Mouse (Mus musculus): ENCODE measurements around the gene Sparc.
A peak's percentile ranks its signal among the peaks of the same experiment; 100 is the strongest.

Sparc gene

DNA sequence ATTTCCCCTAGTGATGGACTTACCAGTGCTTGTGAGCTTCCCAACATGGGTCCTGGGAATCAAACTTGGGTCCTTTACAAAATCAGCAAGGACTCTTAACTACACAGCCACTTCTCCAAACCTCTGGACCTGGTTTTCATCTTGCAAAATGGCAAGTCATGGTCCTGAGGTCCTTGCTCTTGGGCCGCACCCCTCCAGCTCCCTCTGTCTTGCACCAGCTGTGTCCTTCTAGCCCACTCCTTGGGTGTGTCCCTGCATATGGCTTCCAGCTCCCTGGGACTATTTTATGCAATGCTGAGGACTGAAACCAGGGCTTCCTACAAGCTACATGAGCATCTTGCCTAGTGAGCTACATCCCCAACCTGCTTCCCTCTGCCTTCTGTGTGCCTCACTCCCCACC is at the start of gene Sparc:
Sparc (minus strand) TSS at position 206 of the 400 bp plus-strand sequence.
- no peak for DNase-seq (ENCODE audit: low spot score)

DNA sequence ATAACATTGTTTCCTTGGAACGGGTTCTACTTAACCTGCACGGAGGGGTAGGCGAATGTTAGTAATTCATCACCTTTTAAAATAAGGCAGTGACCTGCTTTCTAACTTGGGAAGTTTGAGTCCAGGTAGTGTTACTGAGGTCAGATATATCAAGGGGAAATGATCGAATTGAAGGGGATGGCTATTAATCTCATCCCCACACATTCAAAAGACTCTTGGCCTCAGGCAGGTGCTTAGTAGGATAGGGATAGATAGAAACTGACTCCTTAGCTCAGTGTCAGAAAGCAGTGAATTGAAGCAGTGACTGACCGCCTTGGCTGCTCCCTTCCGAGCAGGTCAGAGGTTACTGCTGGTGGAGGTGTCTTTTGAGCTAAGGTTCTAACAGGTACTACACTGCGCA is 48.5 kb upstream of the Sparc start:
- DNase-seq (ENCODE audit: low spot score): no peak

DNA sequence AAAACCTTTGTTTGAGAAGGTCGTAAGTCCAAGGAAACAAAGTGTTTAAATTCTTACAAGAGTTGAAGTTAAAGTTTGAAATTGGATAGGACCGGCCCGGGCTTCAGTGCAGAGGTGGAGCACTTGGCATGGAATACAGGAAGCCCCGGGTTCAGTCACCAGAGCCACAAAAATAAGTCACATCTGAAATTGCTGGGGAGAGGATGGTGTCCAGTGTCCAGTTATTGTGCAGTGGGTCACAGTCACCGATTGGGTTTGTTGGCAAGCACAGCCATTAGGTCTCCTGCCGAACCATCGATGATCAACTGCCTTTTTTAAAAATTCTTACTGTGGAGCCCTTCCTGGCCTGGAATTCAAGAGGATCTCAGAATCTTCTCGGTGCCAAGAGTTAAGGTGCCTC is 47.8 kb upstream of the Sparc start:
- no peak for DNase-seq (ENCODE audit: low spot score)

DNA sequence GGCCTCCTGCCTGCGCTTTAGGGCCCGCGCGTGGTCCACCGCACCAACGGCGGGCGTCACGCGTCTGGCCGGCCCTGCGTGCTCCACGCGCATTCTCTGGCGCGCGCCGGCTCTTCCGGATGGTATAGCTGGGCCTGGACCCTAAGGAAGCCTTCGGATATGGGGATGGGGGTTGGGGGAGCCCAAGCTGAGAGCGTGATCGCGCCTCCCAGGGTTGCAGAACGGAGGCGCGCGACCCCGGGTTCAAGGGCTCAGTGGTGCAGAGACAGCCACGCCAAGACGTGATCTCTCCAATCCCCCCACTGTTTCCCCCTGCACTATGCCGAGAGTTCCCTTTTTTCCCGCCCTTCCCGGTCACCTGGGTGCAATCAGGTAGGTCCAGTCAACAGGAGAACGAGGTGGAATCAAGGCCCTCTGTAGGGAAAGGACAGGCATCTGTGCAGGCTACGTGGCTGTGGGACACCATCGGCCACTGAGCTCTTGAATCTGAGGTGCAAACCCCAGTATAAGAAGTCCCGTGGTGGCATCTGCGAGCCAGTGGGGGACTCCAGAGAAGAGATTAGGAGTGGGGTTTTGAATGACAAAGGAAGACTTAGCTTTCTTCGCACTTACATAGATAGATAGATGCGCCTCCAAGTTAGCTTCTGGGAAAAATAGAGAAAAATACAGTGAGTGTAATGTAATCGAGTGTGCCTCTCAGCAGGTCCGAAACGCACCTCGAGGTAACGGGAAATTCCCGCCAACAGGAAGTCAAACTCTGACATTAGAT is 47.1 kb upstream of the Sparc start:
- DNase-seq (ENCODE audit: low spot score): no peak

DNA sequence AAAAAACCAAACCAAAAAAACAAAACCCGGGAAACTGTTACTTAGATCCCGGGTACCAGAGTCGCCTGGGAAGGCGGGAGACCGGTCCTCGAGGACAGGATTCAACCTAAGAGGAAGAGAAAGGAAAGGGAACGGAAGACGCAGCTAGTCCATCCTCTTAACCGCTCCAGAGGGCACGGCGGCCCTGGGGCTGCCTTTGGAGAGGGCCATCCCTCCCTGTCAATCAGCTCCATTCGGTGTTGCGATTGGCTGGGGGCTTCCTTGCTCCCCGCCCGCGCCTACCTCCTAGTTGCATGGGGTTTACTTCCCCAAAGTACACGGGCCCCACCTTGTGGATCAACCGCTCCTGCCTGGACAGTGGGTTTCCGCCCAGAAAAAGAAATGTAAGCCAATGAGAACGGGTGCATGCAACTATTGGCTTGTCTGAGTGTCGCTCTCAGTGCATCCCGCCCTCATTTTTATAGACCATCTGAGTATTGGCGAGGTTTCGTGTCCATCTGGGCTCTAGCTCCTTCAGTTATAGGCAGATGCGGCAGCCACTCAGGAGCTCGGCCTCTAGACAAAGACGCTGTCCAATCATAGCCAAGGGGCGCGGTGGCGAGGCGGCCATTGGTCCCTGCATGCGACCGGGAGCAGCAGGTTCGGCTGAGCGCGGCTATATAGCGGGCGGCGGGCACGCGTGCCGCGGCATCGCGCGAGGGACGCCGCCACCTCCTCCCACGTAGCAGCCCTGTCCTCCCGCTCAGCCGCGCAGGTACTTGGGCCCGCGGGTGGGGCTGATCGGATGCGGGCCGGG is 46.3 kb upstream of the Sparc start, which contains the start of gene G3bp1:
G3bp1 (plus strand) TSS at position 638 of the 796 bp plus-strand sequence.
- DNase-seq (ENCODE audit: low spot score): peak; percentile 100

DNA sequence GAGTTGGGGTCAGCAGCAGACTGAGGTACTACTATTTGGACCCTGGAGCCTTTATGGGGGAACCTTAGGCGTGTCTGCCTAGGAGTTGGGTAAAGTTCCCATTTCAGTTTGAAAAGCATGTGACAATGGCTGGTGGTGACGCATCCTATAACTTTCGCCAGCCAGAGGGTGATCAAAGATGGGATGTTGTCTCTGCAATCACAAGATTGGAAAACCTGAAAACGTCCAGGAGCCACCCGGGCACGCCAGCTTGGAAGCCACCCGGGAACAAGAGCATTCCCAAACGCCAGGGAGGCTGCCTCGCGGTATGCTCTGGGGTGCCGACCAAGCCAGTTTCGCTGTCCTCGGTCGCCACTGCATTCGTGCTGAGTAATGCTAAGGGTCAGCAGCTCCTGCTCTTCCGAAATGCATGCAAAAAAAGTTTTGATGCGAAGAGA is 45.6 kb upstream of the Sparc start:
- no peak for DNase-seq (ENCODE audit: low spot score)

DNA sequence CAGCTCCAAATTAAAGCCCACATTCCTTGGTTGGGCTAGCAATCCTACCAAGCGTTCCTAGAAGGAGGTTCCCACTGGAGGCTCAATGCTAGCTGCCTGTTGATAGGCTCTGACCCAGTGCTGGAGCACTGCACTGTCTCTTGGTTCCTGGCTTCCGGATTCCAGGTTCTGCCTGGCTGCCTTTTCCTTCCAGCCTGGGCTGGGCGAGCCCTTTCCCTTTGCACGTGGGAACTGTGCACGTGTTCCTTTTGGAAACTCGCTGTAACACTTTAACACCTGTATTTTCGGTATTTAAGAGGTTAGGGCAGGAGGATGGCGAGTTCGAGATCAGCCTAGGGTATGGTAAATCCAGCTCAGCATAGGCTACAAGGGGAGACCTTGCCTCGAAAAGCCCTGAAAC is 45.0 kb upstream of the Sparc start:
- peak; percentile 55 for DNase-seq (ENCODE audit: low spot score)

DNA sequence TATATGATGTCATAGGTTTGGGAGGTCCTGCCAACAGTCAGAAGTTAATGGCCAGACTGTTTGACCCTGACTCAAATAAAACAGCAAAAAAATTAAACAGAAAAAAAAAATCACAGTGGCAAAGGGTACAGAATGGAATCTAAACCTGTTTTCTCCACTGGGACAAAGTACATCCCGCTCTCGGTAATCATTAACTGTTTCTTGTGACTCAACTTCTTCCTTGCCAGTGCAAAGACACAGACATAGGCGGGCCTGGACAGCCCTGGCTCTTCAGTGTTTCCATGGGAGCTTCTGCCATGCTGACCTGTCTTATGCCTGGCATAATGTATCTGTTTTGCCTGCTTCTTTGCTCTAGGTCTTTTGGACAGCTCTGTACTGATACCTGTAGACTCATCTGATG is 42.2 kb upstream of the Sparc start:
- no peak for DNase-seq (ENCODE audit: low spot score)

DNA sequence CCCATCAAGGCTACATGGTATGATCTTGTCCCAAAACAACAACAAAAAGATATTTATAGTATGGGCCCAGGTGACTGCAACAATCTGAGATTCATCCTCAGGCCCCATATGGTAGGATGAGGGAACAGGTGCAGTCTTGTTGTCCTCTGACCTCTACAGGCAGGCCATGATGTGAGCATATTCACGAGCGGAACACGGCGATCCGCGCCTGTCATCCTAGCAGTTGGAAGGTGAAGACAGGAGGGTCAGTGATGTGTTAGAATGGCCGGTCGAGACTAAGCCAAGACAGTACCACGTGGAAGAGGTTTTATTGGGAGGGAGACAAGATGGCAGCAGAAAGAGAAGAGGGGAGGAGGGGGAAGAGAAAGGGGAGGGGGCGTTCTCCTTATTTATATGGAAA is 41.7 kb upstream of the Sparc start:
- no peak for DNase-seq (ENCODE audit: low spot score)

DNA sequence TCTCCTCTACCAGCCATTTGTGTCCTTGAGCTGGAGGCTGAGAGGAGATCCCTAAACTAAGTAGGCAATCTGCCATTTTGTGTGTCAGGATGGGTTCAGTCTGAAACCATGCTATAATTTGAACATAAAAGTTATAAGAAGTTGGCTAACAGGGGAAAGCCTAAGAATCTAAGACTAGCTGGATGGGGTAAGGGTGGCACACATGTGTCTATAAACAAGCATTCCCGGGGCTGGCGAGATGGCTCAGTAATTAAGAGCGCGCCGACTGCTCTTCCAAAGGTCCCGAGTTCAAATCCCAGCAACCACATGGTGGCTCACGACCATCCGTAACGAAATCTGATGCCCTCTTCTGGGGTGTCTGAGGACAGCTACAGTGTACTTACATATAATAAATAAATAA is 39.2 kb upstream of the Sparc start:
- DNase-seq (ENCODE audit: low spot score): no peak

DNA sequence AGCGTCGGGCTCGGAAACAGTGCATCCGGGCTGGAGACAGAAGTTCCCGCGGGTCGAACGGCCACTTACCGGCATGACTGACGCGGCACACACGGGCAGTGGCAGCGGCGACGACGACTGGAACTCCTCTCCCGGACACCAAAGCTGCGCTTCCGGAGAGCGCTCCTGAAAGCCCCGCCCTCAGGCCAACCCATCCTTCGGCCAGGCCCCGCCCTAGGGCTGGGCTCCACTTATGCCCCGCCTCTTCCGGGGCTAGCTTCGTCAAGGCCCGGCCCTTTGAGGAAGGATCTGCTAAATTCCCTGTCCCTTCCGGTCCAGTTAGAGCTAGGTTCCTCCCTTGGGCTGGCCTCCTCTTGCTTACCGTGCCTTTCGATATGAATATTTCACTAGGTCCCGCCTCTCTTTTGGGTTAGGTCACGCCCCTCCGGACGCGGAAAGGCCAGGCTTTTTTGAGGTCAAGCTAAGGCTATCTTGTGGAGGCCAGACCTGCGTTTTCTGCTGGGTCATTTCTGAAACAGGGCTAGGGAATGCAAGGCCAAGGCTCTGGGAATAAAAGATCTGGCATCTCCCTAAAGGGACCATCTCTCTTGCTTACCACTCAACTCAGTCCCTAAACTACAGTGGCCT is 38.1 kb upstream of the Sparc start, which contains the start of gene Atox1:
Atox1 (minus strand) TSS at position 221 of the 627 bp plus-strand sequence.
- DNase-seq (ENCODE audit: low spot score): peak; percentile 93

DNA sequence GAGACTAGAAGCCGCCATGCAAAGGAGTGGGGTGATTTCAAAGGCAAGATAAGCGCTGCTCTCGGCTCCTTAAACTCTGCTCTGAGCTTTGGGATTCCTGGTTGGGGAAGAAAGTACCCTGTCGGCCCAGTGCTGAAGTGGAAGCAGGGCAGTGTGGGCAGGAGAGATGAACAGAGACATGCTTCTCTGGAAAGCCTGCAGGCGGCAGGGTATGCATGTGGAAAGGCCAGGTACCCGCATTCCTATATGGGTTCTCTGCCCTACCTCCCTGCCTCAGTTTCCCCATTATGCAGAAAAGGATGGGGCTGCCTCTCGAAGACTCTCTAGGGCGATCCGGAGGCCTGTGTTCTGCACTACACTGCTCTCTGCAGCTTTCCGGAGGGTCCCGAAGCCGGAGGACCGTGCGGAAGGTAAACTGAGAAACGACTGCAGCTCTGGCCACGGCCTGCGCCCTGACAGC is 37.6 kb upstream of the Sparc start:
- peak; percentile 27 for DNase-seq (ENCODE audit: low spot score)

DNA sequence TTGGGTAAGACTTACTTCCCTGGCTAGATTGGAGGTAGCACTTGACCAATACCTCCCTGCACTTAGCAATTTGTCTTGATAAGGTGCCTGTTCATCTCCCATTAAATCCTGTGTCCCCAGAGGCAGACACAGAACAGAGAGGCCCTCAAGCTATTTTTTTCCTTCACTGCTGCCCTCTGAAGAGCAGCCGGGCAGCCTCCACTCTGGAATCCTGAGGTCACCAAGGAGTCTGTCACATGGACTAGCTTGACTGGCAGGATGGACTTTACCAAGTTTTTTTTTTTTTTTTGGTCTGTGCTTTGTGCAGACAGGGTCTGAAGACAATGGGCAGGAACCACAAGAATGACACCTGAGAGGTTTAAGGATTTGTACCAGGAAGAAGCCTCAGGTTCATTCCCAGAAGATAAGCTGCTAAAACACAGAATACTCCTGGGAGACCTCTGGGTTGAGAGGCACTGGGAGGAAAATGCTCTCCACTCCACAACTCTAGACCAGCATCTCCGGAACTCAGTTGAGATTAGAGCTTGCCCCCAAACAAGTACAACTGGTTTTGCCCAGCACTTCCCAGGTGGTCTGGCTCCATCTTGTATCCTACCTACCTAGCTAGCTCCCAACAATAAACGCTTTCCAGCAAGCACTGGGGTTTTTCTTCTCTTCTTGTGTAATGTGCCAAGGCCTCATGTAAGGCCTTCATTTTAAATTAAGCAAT is 37.0 kb upstream of the Sparc start:
- no peak for DNase-seq (ENCODE audit: low spot score)

DNA sequence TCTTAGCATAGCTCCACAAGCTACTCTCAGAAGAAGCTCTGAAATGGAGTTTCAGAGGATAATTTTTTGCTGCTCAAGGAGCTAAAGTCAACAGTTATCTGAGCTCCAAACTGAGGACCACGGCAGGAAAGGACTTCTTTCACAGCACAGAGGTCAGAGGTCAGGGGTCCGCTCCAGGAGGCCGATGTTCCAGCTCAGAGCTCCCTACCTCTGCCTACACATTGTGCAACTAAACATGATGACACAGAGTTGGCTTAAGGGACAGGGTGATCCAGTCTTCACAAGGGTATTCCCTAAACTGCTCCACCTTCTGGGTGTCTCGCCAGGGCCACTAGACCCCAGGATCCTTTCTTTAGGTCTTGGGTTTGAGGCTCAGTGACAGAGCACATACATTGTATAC is 35.5 kb upstream of the Sparc start:
- DNase-seq (ENCODE audit: low spot score): no peak

DNA sequence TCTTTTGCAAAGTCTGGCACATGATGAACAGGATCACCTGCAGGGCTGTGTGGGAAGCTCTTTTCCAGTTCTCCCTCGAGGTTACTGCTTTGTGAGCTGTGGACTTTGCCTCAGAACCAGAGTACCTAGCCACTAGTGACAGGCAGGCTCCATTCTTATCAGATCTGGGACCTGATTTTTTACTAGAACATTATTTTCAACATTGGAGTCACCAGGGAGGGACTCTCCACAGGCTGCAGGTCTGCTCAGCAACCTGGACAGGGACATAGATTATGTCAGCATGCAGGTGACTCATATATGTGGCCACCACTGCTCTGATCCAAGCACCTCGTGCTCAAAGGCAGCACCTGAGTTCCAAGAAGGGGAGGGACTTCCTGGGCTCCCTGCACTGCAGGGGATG is 32.2 kb upstream of the Sparc start:
- DNase-seq (ENCODE audit: low spot score): no peak

DNA sequence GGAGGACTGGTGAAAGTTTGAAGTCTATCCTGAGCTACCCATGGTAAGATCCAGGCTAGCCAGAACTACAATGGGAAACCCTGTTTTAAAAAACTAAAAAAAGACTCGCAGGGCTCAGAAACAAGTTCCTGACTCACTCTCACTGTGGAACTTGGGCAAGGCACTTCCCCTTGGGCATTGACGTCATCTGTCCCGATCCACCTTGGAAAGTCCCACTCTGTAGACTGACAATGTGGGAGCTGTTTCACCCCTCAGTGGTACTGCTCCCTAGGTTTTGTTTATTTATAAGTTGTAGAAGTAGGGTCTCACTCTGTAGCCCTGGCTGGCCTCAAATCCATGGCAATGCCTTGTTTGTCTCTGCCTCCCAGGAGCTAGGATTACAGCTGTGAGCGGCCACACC is 30.7 kb upstream of the Sparc start:
- no peak for DNase-seq (ENCODE audit: low spot score)

DNA sequence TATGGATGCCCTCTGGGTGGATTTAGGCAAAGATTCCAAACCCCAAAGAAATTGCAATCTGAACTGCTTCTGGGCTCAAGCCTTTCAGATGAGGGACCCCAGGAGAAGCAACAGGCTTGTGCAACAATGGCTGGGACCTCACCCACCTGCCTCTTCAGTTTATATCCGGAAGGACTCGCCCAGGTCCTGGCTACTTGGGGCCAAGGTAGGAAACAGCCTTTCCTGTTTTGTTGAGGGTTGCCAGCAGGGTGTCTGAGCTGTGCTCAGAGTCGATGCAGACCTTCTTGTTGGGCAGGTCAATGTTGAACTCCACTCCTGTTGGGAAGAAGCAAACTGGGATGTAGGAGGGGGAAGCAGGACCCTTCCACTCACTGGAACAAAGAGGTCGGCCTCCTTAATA is 27.3 kb upstream of the Sparc start:
- DNase-seq (ENCODE audit: low spot score): no peak

DNA sequence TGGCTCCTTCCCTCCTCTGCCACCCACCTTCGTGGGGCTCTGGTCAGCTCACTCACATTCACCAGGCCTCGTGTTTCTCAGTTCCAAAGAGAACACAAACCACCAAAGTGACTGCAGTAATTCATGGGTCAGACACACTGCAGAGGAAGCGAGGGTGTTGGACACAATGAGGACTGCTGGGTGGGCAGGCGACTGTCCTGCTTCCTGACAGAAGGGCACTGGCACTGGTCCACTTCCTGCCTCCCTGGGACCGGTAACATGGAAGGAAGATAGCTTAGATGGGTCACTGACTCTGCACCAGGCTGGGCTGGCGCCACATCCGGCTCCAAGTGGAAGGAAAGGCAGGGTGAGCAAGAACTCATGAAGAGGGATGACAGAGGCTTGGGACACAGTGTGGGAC is 26.5 kb upstream of the Sparc start:
- no peak for DNase-seq (ENCODE audit: low spot score)

DNA sequence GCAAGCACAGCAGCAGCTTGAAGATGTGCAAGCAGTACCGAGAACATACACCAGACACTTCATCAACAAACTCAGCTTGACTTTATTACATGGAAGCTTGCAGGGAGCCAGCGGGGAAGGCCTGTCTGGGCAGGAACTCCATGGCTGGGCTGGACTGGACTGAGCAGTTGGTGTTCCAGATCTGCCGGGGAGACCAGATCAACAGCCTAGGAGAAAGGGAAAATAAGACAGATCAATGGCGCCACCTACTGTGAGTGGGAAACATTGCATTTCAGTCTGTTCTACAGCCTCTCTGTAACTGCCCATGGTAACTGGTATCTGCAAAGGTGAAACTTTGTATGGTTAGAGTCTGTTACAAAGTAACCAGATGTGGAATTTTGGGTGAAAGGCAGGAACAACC is 23.6 kb upstream of the Sparc start:
- peak; percentile 76 for DNase-seq (ENCODE audit: low spot score)

DNA sequence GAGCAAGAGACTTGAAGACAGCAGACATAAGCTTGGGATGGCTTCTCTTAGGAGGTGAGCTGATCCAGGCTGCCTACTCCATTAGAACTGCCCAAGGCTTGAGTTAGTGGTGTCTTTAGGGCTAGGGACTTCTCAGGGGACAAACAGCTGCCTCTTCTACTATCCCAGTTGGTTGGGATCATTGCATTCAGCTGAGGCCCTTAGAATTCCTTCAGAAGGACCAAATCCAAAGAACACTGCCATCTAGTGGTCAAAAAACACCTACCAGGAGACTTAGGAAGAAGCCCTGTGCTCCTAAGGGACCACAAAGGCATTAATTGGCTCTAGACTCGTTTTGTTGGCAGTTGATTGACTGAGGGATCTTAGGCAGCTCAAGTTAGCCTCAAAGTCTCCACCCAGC is 21.8 kb upstream of the Sparc start:
- DNase-seq (ENCODE audit: low spot score): peak; percentile 48

DNA sequence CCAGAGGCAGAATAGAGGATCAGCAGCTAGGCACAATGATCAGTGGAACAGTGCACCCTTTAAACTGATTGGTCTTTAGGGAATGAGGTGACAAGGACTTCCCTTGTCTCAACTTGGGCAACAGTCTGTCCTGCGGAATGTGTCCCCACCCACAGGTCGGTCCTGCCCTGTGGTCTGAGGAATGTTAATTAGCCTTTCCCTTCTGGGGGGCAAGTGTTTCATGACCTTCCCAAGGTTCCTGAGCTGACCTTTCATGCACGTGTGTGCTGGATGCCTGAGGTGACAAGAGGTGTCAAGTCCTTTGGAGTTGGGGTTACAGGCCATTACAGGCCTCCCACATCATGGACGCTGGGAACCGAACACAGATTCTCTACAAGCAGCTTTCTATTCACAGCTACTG is 16.7 kb upstream of the Sparc start:
- DNase-seq (ENCODE audit: low spot score): no peak

DNA sequence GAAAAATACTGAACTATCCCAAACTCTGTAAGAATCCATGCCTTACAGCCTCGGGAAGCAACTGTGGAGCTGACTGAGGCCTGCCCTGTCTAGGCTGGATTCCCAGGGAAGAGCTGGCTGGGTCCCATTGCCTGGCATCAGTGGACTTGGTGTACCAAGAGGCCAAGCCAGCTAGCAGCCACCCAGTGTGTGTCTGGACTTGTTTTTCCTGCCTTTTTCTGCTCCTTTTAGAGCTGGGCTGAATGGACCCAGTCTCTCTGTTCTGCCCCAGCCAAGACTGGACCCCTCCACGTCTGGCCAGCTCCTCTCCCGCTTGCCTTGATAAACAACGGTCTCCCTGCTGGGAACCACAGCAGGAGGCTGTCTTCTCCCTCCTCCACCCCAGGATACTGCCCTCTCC is 15.0 kb upstream of the Sparc start:
- no peak for DNase-seq (ENCODE audit: low spot score)

All from testis, postnatal 14 days (tissue).